Mouse (Mus musculus) heart, embryonic 10.5 days (tissue): ENCODE results near the gene Rabep1. TPM values are rescaled to one million over a fixed set of nuclear protein-coding genes. Genes with fewer than 3 reads are reported as not detected.

ENCODE experiments used
- DNase-seq: peaks from one replicate; pipeline ENCODE4 v3.0.0-alpha.2; 2017; ENCODE audit warnings: low spot score
- H3K27ac ChIP-seq: fragments of 300-500 bp; sonication (generic); 2 replicates; pipeline ENCODE4 v1.5.1; 2016; ENCODE audit warnings: mild to moderate bottlenecking
- H3K27me3 ChIP-seq: fragments of 300-500 bp; sonication (generic); 2 replicates; pipeline ENCODE4 v1.6.1; 2016; ENCODE audit warnings: mild to moderate bottlenecking; ENCODE audit not compliant: poor library complexity, insufficient read depth, severe bottlenecking
- H3K36me3 ChIP-seq: fragments of 300-500 bp; sonication (generic); 2 replicates; pipeline ENCODE4 v1.6.1; 2016; ENCODE audit warnings: mild to moderate bottlenecking, moderate library complexity
- H3K4me1 ChIP-seq: fragments of 300-500 bp; sonication (generic); 2 replicates; pipeline ENCODE4 v1.6.1; 2016; ENCODE audit warnings: mild to moderate bottlenecking
- H3K4me3 ChIP-seq: fragments of 300-500 bp; sonication (generic); 2 replicates; pipeline ENCODE4 v1.5.1; 2016; ENCODE audit warnings: mild to moderate bottlenecking, moderate library complexity
- H3K9me3 ChIP-seq: fragments of 300-500 bp; sonication (generic); 2 replicates; pipeline ENCODE4 v1.6.1; 2016; ENCODE audit warnings: mild to moderate bottlenecking, moderate library complexity
- WGBS: fragments of 180-500 bp; shearing (Covaris S2); methylation state at CpG from one replicate; pipeline ENCODE4 v1.1.7; 2016; 5-methylcytosine and 5-hydroxymethylcytosine counted together
- polyA plus RNA-seq: library from polyadenylated mRNA; unstranded; fragments of >200 nt; fragmentation: Nextera tagmentation; extraction: Ambion mirVana; gene quantifications from 2 replicates; pipeline ENCODE4 v1.2.1, GENCODE M21; 2016

Rabep1 gene
- polyA plus RNA-seq, 1 experiment from 2014 or later, result 29.4 TPM

- H3K27me3 ChIP-seq, result no peaks in the 10 kb centered on the region
- no peak overlapping the region for H3K27ac ChIP-seq
- no peak overlapping the region for H3K4me3 ChIP-seq
- H3K9me3 ChIP-seq, result no peaks in the 10 kb centered on the region
- no peaks in the 10 kb centered on the region for H3K4me1 ChIP-seq
- 81% methylated on average over 1 of the region's 1 CpGs for WGBS
- no peak for DNase-seq
- H3K36me3 ChIP-seq, result peaks cover 94% of the 10 kb centered on the region
Measured at GRCm38 (mm10) chr11:70942596-70942995, 98.0 kb downstream of the Rabep1 start.

- DNase-seq, result no peak
- Histone ChIP-seq H3K36me3 (peaks cover 96% of the 10 kb centered on the region), H3K27me3 (no peaks in the 10 kb centered on the region), H3K4me1 (no peaks in the 10 kb centered on the region), H3K9me3 (no peaks in the 10 kb centered on the region), H3K27ac (no peak overlapping the region), H3K4me3 (no peak overlapping the region)
- WGBS, result 90% methylated on average over 7 of the region's 7 CpGs
Measured at GRCm38 (mm10) chr11:70943651-70944050, 99.1 kb downstream of the Rabep1 start.

- no peak for DNase-seq
- H3K4me3 ChIP-seq, result no peak overlapping the region
- H3K27me3 ChIP-seq, result no peaks in the 10 kb centered on the region
- no peak overlapping the region for H3K27ac ChIP-seq
- H3K36me3 ChIP-seq, result peaks cover 97% of the 10 kb centered on the region
- WGBS, result 95% methylated on average over 4 of the region's 4 CpGs
- H3K4me1 ChIP-seq, result no peaks in the 10 kb centered on the region
- H3K9me3 ChIP-seq, result no peaks in the 10 kb centered on the region
Measured at GRCm38 (mm10) chr11:70944935-70945817, 100.6 kb downstream of the Rabep1 start.

- H3K27ac ChIP-seq, result no peak overlapping the region
- no peaks in the 10 kb centered on the region for H3K9me3 ChIP-seq
- H3K4me3 ChIP-seq, result no peak overlapping the region
- H3K4me1 ChIP-seq, result no peaks in the 10 kb centered on the region
- 88% methylated on average over 4 of the region's 4 CpGs for whole genome bisulfite sequencing
- peaks cover 100% of the 10 kb centered on the region for H3K36me3 ChIP-seq
- no peaks in the 10 kb centered on the region for H3K27me3 ChIP-seq
- DNase-seq, result no peak
Measured at GRCm38 (mm10) chr11:70954711-70955110, 110.1 kb downstream of the Rabep1 start.

- Histone ChIP-seq H3K27me3 (no peaks in the 10 kb centered on the region), H3K36me3 (peaks cover 97% of the 10 kb centered on the region), H3K4me1 (no peaks in the 10 kb centered on the region), H3K27ac (no peak overlapping the region), H3K9me3 (no peaks in the 10 kb centered on the region), H3K4me3 (no peak overlapping the region)
- 88% methylated on average over 5 of the region's 5 CpGs for WGBS
- DNase-seq, result no peak
Measured at GRCm38 (mm10) chr11:70960786-70961554, 116.4 kb downstream of the Rabep1 start.

- Histone ChIP-seq H3K36me3 (peaks cover 78% of the 10 kb centered on the region), H3K27ac (no peak overlapping the region), H3K9me3 (no peaks in the 10 kb centered on the region), H3K4me1 (peaks cover 8% of the 10 kb centered on the region), H3K27me3 (no peaks in the 10 kb centered on the region), H3K4me3 (no peak overlapping the region)
- WGBS, result 88% methylated on average over 4 of the region's 4 CpGs
- no peak for DNase-seq
Measured at GRCm38 (mm10) chr11:70964222-70964907, 119.8 kb downstream of the Rabep1 start.

- Histone ChIP-seq H3K27ac (peak overlapping the region; percentile 95), H3K4me1 (peaks cover 14% of the 10 kb centered on the region), H3K4me3 (peak overlapping the region; percentile 87), H3K36me3 (peaks cover 54% of the 10 kb centered on the region), H3K9me3 (no peaks in the 10 kb centered on the region), H3K27me3 (no peaks in the 10 kb centered on the region)
- WGBS, result under 1% methylated on average over 25 of the region's 25 CpGs
- DNase-seq, result no peak
Measured at GRCm38 (mm10) chr11:70969271-70969794, 124.8 kb downstream of the Rabep1 start.

- Histone ChIP-seq H3K27ac (peak within 1 kb of the TSS; percentile 95), H3K27me3 (no peaks in the 10 kb centered on the region), H3K4me1 (peaks cover 14% of the 10 kb centered on the region), H3K4me3 (peak within 1 kb of the TSS; percentile 87), H3K9me3 (no peaks in the 10 kb centered on the region), H3K36me3 (peaks cover 54% of the 10 kb centered on the region)
- DNase-seq, result peak; percentile 99
- under 1% methylated on average over 43 of the region's 43 CpGs for WGBS
Measured at GRCm38 (mm10) chr11:70969821-70970559, 125.4 kb downstream of the Rabep1 start, which contains the start of the genes Nup88 and Rpain. TSS of gene Nup88 (minus strand) at chr11:70969973. TSS of gene Rpain (plus strand) at chr11:70970213.

GRCm38 (mm10) chr11:70970560-70971540, 126.3 kb downstream of the Rabep1 start:
- DNase-seq, result no peak
- Histone ChIP-seq H3K27me3 (no peaks in the 10 kb centered on the region), H3K4me1 (peaks cover 14% of the 10 kb centered on the region), H3K27ac (peak overlapping the region; percentile 95), H3K4me3 (peak overlapping the region; percentile 87), H3K9me3 (no peaks in the 10 kb centered on the region), H3K36me3 (peaks cover 54% of the 10 kb centered on the region)
- WGBS, result 16% methylated on average over 24 of the region's 24 CpGs

GRCm38 (mm10) chr11:70972586-70972985, 128.0 kb downstream of the Rabep1 start:
- WGBS, result 71% methylated on average over 1 of the region's 1 CpGs
- H3K27ac ChIP-seq, result no peak overlapping the region
- H3K4me1 ChIP-seq, result peaks cover 14% of the 10 kb centered on the region
- peaks cover 59% of the 10 kb centered on the region for H3K36me3 ChIP-seq
- no peak overlapping the region for H3K4me3 ChIP-seq
- H3K9me3 ChIP-seq, result no peaks in the 10 kb centered on the region
- no peak for DNase-seq
- H3K27me3 ChIP-seq, result no peaks in the 10 kb centered on the region

- 78% methylated on average over 4 of the region's 4 CpGs for WGBS
- peaks cover 69% of the 10 kb centered on the region for H3K36me3 ChIP-seq
- H3K9me3 ChIP-seq, result no peaks in the 10 kb centered on the region
- DNase-seq, result no peak
- H3K27me3 ChIP-seq, result no peaks in the 10 kb centered on the region
- H3K4me3 ChIP-seq, result no peak overlapping the region
- peaks cover 6% of the 10 kb centered on the region; the same call in 1 of the 2 replicates for H3K4me1 ChIP-seq
- no peak overlapping the region for H3K27ac ChIP-seq
Measured at GRCm38 (mm10) chr11:70973947-70974346, 129.4 kb downstream of the Rabep1 start.
